8 mouse cellular contexts compared by ENCODE assay signal in the genomic region with DNA sequence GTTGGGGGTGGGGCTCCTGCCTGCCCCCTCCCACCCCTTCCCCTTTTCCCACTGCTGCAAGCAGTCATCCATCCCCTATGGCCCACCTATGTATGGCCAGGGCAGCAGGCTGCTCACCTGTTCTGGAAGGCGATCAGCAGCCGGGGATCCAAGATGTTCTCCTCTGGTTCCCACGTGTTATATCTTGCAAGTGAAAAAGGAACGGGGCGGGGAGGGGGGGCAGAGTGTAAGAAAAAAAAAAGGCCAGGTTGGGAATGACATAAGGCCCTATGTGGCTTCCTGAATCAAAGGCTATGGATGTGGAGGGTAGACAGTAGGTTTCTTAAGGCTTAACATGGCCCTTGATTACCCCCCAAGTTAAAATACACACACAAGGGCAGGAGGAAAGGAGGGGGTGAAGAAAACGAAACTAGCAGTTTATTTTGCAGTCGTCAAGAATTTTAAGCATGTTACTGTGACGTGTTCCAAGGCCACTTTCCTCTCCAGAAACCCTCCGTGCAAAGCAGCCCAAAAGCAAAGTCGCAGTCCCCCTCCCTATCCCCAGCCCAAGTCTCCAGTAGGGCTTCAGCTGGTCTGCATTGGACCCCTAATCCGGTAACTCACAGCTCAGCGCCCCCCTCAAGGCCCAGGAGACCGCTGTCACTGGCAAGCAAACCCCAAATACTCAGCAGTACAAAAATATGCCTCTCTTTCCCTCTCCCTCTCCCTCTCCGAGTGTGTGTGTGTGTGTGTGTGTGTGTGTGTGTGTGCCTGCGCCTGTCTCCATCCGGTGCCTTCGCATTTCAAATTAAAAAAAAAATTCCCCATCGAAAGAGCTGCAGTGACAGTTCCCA. TPM values are rescaled to one million over a fixed set of nuclear protein-coding genes. Genes with fewer than 3 reads are reported as not detected.
A peak's percentile ranks its signal among the peaks of the same experiment; 100 is the strongest.
DNase-seq lines count a peak whose midpoint lies in the region; ATAC-seq and TF ChIP-seq lines count a peak whose summit lies in the region.

No protein-coding gene starts in this region.

- WGBS in forebrain, embryonic 14.5 days: under 1% methylated on average over 17 of the region's 18 CpGs
- 1% methylated on average over 18 of the region's 18 CpGs for WGBS in limb, embryonic 14.5 days

- no peak for ATAC-seq in forebrain, embryonic 14.5 days
- ATAC-seq in limb, embryonic 14.5 days (ENCODE audit: low FRiP score, low read depth): no peak

- peaks cover 51% of the 10 kb centered on the region for H3K27me3 ChIP-seq in forebrain, embryonic 14.5 days (replicated peaks; ENCODE audit: control insufficient read depth, insufficient read depth, low read length)
- H3K27me3 ChIP-seq in limb, embryonic 14.5 days (ENCODE audit: control insufficient read depth, insufficient read depth, low read length): peaks cover 59% of the 10 kb centered on the region
- no peaks in the 10 kb centered on the region for H3K27me3 ChIP-seq in myocyte (ENCODE audit: control insufficient read depth, insufficient read depth, insufficient read length)

- no peak for TF ChIP-seq POLR2A in limb, embryonic 14.5 days (IDR thresholded peaks at IDR 0.05; ENCODE audit: borderline replicate concordance, extremely low read depth, insufficient read depth, insufficient read length)
- no peak for TF ChIP-seq POLR2A in myocyte (IDR thresholded peaks at IDR 0.05; ENCODE audit: insufficient read length, low read depth)

- H3K9ac ChIP-seq in forebrain, embryonic 14.5 days (ENCODE audit: low read length): peak overlapping the region; percentile 91
- peak overlapping the region; percentile 83 for H3K9ac ChIP-seq in limb, embryonic 14.5 days (ENCODE audit: low read depth, low read length, severe bottlenecking)

- no peaks in the 10 kb centered on the region for H3K9me3 ChIP-seq in forebrain, embryonic 14.5 days (replicated peaks; ENCODE audit: control insufficient read depth, low read length)
- H3K9me3 ChIP-seq in limb, embryonic 14.5 days (ENCODE audit: control insufficient read depth, low read length): no peaks in the 10 kb centered on the region

- peak; percentile 28 for DNase-seq in left cerebral cortex, adult 11 months (ENCODE audit: low spot score)
- DNase-seq in left cerebral cortex, adult 18-20 months (ENCODE audit: low spot score in 2 of 2): no peak
- DNase-seq in brain, adult 2 months (ENCODE audit: low read depth, low spot score): peak; percentile 51
- peak; percentile 54 for DNase-seq in forebrain, embryonic 14.5 days (ENCODE audit: low spot score)
- peak; percentile 82 for DNase-seq in induced T-regulatory cell, adult 2 months (ENCODE audit: low read depth)
- peak; percentile 30 for DNase-seq in limb, embryonic 14.5 days (ENCODE audit: low spot score)
- no peak for DNase-seq in c-Kit-positive CD71-positive TER-119-positive erythroid progenitor cells, embryonic 14.5 days (ENCODE audit: low spot score)

- H3K27ac ChIP-seq in forebrain, embryonic 14.5 days (ENCODE audit: low read depth, low read length): peak overlapping the region; percentile 99
- H3K27ac ChIP-seq in limb, embryonic 14.5 days (replicated peaks; ENCODE audit: low read depth, low read length): peak overlapping the region; percentile 98

- peak overlapping the region; percentile 90 for H3K4me3 ChIP-seq in forebrain, embryonic 14.5 days (ENCODE audit: low read depth, low read length)
- H3K4me3 ChIP-seq in limb, embryonic 14.5 days (replicated peaks; ENCODE audit: low read length): peak overlapping the region; percentile 99
- peak overlapping the region; percentile 80 for H3K4me3 ChIP-seq in myocyte

- H3K4me1 ChIP-seq in forebrain, embryonic 14.5 days (ENCODE audit: control insufficient read depth, insufficient read depth, low read length): peaks cover 48% of the 10 kb centered on the region
- peaks cover 59% of the 10 kb centered on the region for H3K4me1 ChIP-seq in limb, embryonic 14.5 days (ENCODE audit: control insufficient read depth, insufficient read depth, low read length)

- H3K79me2 ChIP-seq in myocyte (ENCODE audit: control insufficient read depth, insufficient read depth): peaks cover 27% of the 10 kb centered on the region

- H3ac ChIP-seq in myocyte (ENCODE audit: control insufficient read depth, insufficient read length): peak overlapping the region; percentile 77

- H3K4me2 ChIP-seq in forebrain, embryonic 14.5 days (ENCODE audit: low read length): peak overlapping the region; percentile 85
- peak overlapping the region; percentile 91 for H3K4me2 ChIP-seq in limb, embryonic 14.5 days (replicated peaks; ENCODE audit: low read depth, low read length, severe bottlenecking)
- peak overlapping the region; percentile 89 for H3K4me2 ChIP-seq in myocyte (ENCODE audit: low read depth)

- H3K36me3 ChIP-seq in forebrain, embryonic 14.5 days (ENCODE audit: control insufficient read depth, insufficient read depth, low read length): peaks cover 26% of the 10 kb centered on the region
- H3K36me3 ChIP-seq in limb, embryonic 14.5 days (ENCODE audit: control insufficient read depth, insufficient read depth, low read length): peaks cover 31% of the 10 kb centered on the region
- H3K36me3 ChIP-seq in myocyte (ENCODE audit: control insufficient read depth, insufficient read depth): peaks cover 12% of the 10 kb centered on the region

TF ChIP-seq in myocyte, 11 proteins besides CTCF, POLR2A, EP300 and RAD21:
- TF ChIP-seq MYOD1 (IDR thresholded peaks at IDR 0.05; ENCODE audit: control insufficient read depth in 1 of 3, insufficient read length in 2 of 3, low read depth in 2 of 3) (no peak), CEBPB (IDR thresholded peaks at IDR 0.05; ENCODE audit: insufficient read depth, poor library complexity, severe bottlenecking) (no peak), USF1 (IDR thresholded peaks at IDR 0.05; ENCODE audit: low read depth) (no peak), E2F4 (IDR thresholded peaks at IDR 0.05; ENCODE audit: insufficient read depth) (no peak), POLR2AphosphoS2 (IDR thresholded peaks at IDR 0.05; ENCODE audit: insufficient read length, low read depth) (peak; percentile 32)

RNA-seq across cellular contexts. Expression of gene Cbx4, which starts 1.4 kb away (rescaled TPM):
- total RNA-seq in left cerebral cortex, adult 18-20 months (2021): 10 to 100 TPM; 46.0 to 49.9 TPM
- 9.3 and 14.5 TPM in 2 replicates for polyA plus RNA-seq in forebrain, embryonic 14.5 days (2014; fragmentation: Nextera tagmentation; extraction: Ambion mirVana)
- polyA plus RNA-seq in limb, embryonic 14.5 days (2012; rRNA removed): 23.1 and 24.3 TPM in 2 replicates
- polyA plus RNA-seq in limb, embryonic 14.5 days (2014; fragmentation: Nextera tagmentation; extraction: Ambion mirVana): 10.9 and 11.4 TPM in 2 replicates
- polyA plus RNA-seq in myocyte (2012; fragmentation: generic; extraction: Trizol): 29.9 TPM

RNA-seq across cellular contexts. Expression of gene Cbx8, which starts 43.9 kb away (rescaled TPM):
- total RNA-seq in left cerebral cortex, adult 18-20 months (2021): 10 to 100 TPM in 1 of 2 experiments, 1 to 10 TPM in 1; 8.3 to 13.3 TPM
- polyA plus RNA-seq in forebrain, embryonic 14.5 days (2014; fragmentation: Nextera tagmentation; extraction: Ambion mirVana): 12.8 and 15.0 TPM in 2 replicates
- 6.9 and 7.2 TPM in 2 replicates for polyA plus RNA-seq in limb, embryonic 14.5 days (2012; rRNA removed)
- polyA plus RNA-seq in limb, embryonic 14.5 days (2014; fragmentation: Nextera tagmentation; extraction: Ambion mirVana): 10.1 and 12.6 TPM in 2 replicates
- 4.9 TPM for polyA plus RNA-seq in myocyte (2012; fragmentation: generic; extraction: Trizol)

Comparison
In these comparisons a context has a peak if more than half of its experiments do, and no peak if none do; other contexts are left out.
1. DNase-seq: peak in left cerebral cortex, adult 11 months (single experiment), brain, adult 2 months (single experiment), forebrain, embryonic 14.5 days (single experiment), induced T-regulatory cell, adult 2 months (single experiment) and limb, embryonic 14.5 days (single experiment); none in left cerebral cortex, adult 18-20 months (0 of 2) and c-Kit-positive CD71-positive TER-119-positive erythroid progenitor cells, embryonic 14.5 days (single experiment).
2. Peak in every context shown above with its lines, with median percentiles within 50 percentile points of each other: H3K4me2 ChIP-seq and H3K4me3 ChIP-seq.